Mouse (Mus musculus): ENCODE data around the gene Tcf20. TPM values are rescaled to one million over a fixed set of nuclear protein-coding genes. Genes with fewer than 3 reads are reported as not detected.

The Tcf20 gene
- polyA plus RNA-seq, 1 experiment from 2014 or later = 4.0 TPM

GRCm38 (mm10) chr15:82902521-82902920 is 85.2 kb downstream of the Tcf20 start:
- H3K4me2 ChIP-seq = no peak overlapping the region
- WGBS (ENCODE audit: insufficient replicate concordance) = 48% methylated on average over 4 of the region's 4 CpGs

GRCm38 (mm10) chr15:82901306-82901705 is 86.4 kb downstream of the Tcf20 start:
- no peak overlapping the region for H3K27ac ChIP-seq
- H3K4me3 ChIP-seq = no peak overlapping the region
- H3K4me2 ChIP-seq = no peak overlapping the region
- H3K4me1 ChIP-seq = peaks cover 28% of the 10 kb centered on the region
- 0 out of 2 replicates have a peak, but pooled peaks cover 4% of the 10 kb centered on the region for H3K27me3 ChIP-seq (replicated peaks)
- no peak for ATAC-seq
- WGBS (ENCODE audit: insufficient replicate concordance) = 48% methylated on average over 6 of the region's 6 CpGs
- H3K9me3 ChIP-seq (replicated peaks) = no peaks in the 10 kb centered on the region
- no peak overlapping the region for H3K9ac ChIP-seq
- no peaks in the 10 kb centered on the region for H3K36me3 ChIP-seq

More at GRCm38 (mm10) chr15:82902521-82902920, 85.2 kb downstream of the Tcf20 start:
- Histone ChIP-seq H3K9me3 (replicated peaks) (no peaks in the 10 kb centered on the region), H3K9ac (no peak overlapping the region), H3K27ac (no peak overlapping the region), H3K4me1 (peaks cover 21% of the 10 kb centered on the region), H3K27me3 (replicated peaks) (peaks cover 12% of the 10 kb centered on the region; the same call in 1 of the 2 replicates), H3K36me3 (no peaks in the 10 kb centered on the region), H3K4me3 (no peak overlapping the region)
- no peak for ATAC-seq

GRCm38 (mm10) chr15:82900331-82900730 is 87.3 kb downstream of the Tcf20 start:
- peak overlapping the region; percentile 99; the same call in 1 of the 2 replicates for H3K4me3 ChIP-seq

GRCm38 (mm10) chr15:82899676-82900301 is 87.9 kb downstream of the Tcf20 start:
- peak; percentile 90 for ATAC-seq
- Histone ChIP-seq H3K27ac (peak overlapping the region; percentile 88), H3K27me3 (replicated peaks) (0 out of 2 replicates have a peak, but pooled peaks cover 4% of the 10 kb centered on the region), H3K4me1 (peaks cover 37% of the 10 kb centered on the region), H3K36me3 (no peaks in the 10 kb centered on the region), H3K4me3 (peak overlapping the region; percentile 99), H3K9ac (peak overlapping the region; percentile 98), H3K4me2 (peak overlapping the region; percentile 85), H3K9me3 (replicated peaks) (no peaks in the 10 kb centered on the region)
- 3% methylated on average over 41 of the region's 56 CpGs for whole genome bisulfite sequencing (ENCODE audit: insufficient replicate concordance)

More at GRCm38 (mm10) chr15:82900331-82900730, 87.3 kb downstream of the Tcf20 start:
- H3K9ac ChIP-seq = peak overlapping the region; percentile 63
- ATAC-seq = no peak
- no peaks in the 10 kb centered on the region for H3K9me3 ChIP-seq (replicated peaks)
- H3K36me3 ChIP-seq = no peaks in the 10 kb centered on the region
- 0 out of 2 replicates have a peak, but pooled peaks cover 4% of the 10 kb centered on the region for H3K27me3 ChIP-seq (replicated peaks)
- H3K27ac ChIP-seq = no peak overlapping the region
- WGBS (ENCODE audit: insufficient replicate concordance) = 32% methylated on average over 3 of the region's 3 CpGs
- peak overlapping the region; percentile 85 for H3K4me2 ChIP-seq
- H3K4me1 ChIP-seq = peaks cover 33% of the 10 kb centered on the region

GRCm38 (mm10) chr15:82898740-82899675 is 88.7 kb downstream of the Tcf20 start:
- H3K27me3 ChIP-seq (replicated peaks) = 0 out of 2 replicates have a peak, but pooled peaks cover 4% of the 10 kb centered on the region
- H3K4me2 ChIP-seq = peak overlapping the region; percentile 85
- H3K9me3 ChIP-seq (replicated peaks) = no peaks in the 10 kb centered on the region
- peak overlapping the region; percentile 99 for H3K4me3 ChIP-seq
- peak overlapping the region; percentile 98 for H3K9ac ChIP-seq
- peak overlapping the region; percentile 88 for H3K27ac ChIP-seq
- peaks cover 38% of the 10 kb centered on the region for H3K4me1 ChIP-seq
- ATAC-seq = peak; percentile 79
- WGBS (ENCODE audit: insufficient replicate concordance) = under 1% methylated on average over 71 of the region's 98 CpGs
- H3K36me3 ChIP-seq = no peaks in the 10 kb centered on the region

- peak overlapping the region; percentile 85 for H3K4me2 ChIP-seq
- no peaks in the 10 kb centered on the region for H3K36me3 ChIP-seq
- H3K4me3 ChIP-seq = peak overlapping the region; percentile 99
- no peaks in the 10 kb centered on the region for H3K27me3 ChIP-seq (replicated peaks)
- peak overlapping the region; percentile 88; the same call in 1 of the 2 replicates for H3K27ac ChIP-seq
- no peaks in the 10 kb centered on the region for H3K9me3 ChIP-seq (replicated peaks)
- WGBS (ENCODE audit: insufficient replicate concordance) = 22% methylated on average over 11 of the region's 11 CpGs
- H3K9ac ChIP-seq = peak overlapping the region; percentile 98
- no peak for ATAC-seq
- H3K4me1 ChIP-seq = peaks cover 42% of the 10 kb centered on the region
Observed at GRCm38 (mm10) chr15:82898141-82898739, 89.4 kb downstream of the Tcf20 start.

GRCm38 (mm10) chr15:82896336-82896735 is 91.3 kb downstream of the Tcf20 start:
- 27% methylated on average over 1 of the region's 1 CpGs for WGBS (ENCODE audit: insufficient replicate concordance)
- Histone ChIP-seq H3K4me3 (no peak overlapping the region), H3K4me1 (peaks cover 51% of the 10 kb centered on the region), H3K4me2 (peak overlapping the region; percentile 23; the same call in 1 of the 2 replicates), H3K27me3 (replicated peaks) (no peaks in the 10 kb centered on the region), H3K9me3 (replicated peaks) (no peaks in the 10 kb centered on the region), H3K36me3 (peaks cover 3% of the 10 kb centered on the region; the same call in 1 of the 2 replicates), H3K9ac (0 out of 2 replicates have a peak overlapping the region, but pooled peaks have one; percentile 12), H3K27ac (no peak overlapping the region)
- ATAC-seq = no peak

GRCm38 (mm10) chr15:82890470-82890869 is 97.2 kb downstream of the Tcf20 start:
- ATAC-seq = no peak
- Histone ChIP-seq H3K4me1 (peaks cover 46% of the 10 kb centered on the region), H3K9ac (no peak overlapping the region), H3K27me3 (replicated peaks) (no peaks in the 10 kb centered on the region), H3K36me3 (peaks cover 3% of the 10 kb centered on the region; the same call in 1 of the 2 replicates), H3K27ac (no peak overlapping the region), H3K4me2 (no peak overlapping the region), H3K9me3 (replicated peaks) (no peaks in the 10 kb centered on the region), H3K4me3 (no peak overlapping the region)

- H3K27ac ChIP-seq = no peak overlapping the region
- H3K27me3 ChIP-seq (replicated peaks) = no peaks in the 10 kb centered on the region
- H3K4me1 ChIP-seq = peaks cover 42% of the 10 kb centered on the region
- no peak for ATAC-seq
- peaks cover 3% of the 10 kb centered on the region; the same call in 1 of the 2 replicates for H3K36me3 ChIP-seq
- no peak overlapping the region for H3K4me2 ChIP-seq
- 70% methylated on average over 1 of the region's 1 CpGs for WGBS (ENCODE audit: insufficient replicate concordance)
- H3K4me3 ChIP-seq = no peak overlapping the region
- H3K9ac ChIP-seq = no peak overlapping the region
- H3K9me3 ChIP-seq (replicated peaks) = no peaks in the 10 kb centered on the region
Observed at GRCm38 (mm10) chr15:82889426-82889825, 98.2 kb downstream of the Tcf20 start.

- H3K4me2 ChIP-seq = no peak overlapping the region
- peak overlapping the region; percentile 36; the same call in 1 of the 2 replicates for H3K27ac ChIP-seq
Observed at GRCm38 (mm10) chr15:82888466-82888865, 99.2 kb downstream of the Tcf20 start.

GRCm38 (mm10) chr15:82877309-82877708 is 110.4 kb downstream of the Tcf20 start:
- no peak for ATAC-seq
- Histone ChIP-seq H3K27ac (no peak overlapping the region), H3K9ac (no peak overlapping the region)

More at GRCm38 (mm10) chr15:82888466-82888865, 99.2 kb downstream of the Tcf20 start:
- Histone ChIP-seq H3K27me3 (replicated peaks) (no peaks in the 10 kb centered on the region), H3K4me1 (peaks cover 38% of the 10 kb centered on the region), H3K9me3 (replicated peaks) (no peaks in the 10 kb centered on the region), H3K36me3 (peaks cover 3% of the 10 kb centered on the region; the same call in 1 of the 2 replicates), H3K9ac (no peak overlapping the region), H3K4me3 (no peak overlapping the region)
- WGBS (ENCODE audit: insufficient replicate concordance) = 51% methylated on average over 2 of the region's 2 CpGs
- ATAC-seq = no peak

More at GRCm38 (mm10) chr15:82877309-82877708, 110.4 kb downstream of the Tcf20 start:
- H3K9me3 ChIP-seq (replicated peaks) = no peaks in the 10 kb centered on the region
- H3K36me3 ChIP-seq = no peaks in the 10 kb centered on the region
- H3K4me3 ChIP-seq = no peak overlapping the region
- H3K27me3 ChIP-seq (replicated peaks) = no peaks in the 10 kb centered on the region
- peaks cover 17% of the 10 kb centered on the region; the same call in 1 of the 2 replicates for H3K4me1 ChIP-seq
- no peak overlapping the region for H3K4me2 ChIP-seq
